Mouse (Mus musculus): Measurements from ENCODE around the gene Gcsam.

GRCm38 (mm10) chr16:45635826-45636225 lies 25.6 kb downstream of the Gcsam start:
- no peak for TF ChIP-seq POLR2A (IDR thresholded peaks at IDR 0.05; ENCODE audit: insufficient read depth, low read depth, low read length)
- no peak for TF ChIP-seq CTCF (IDR thresholded peaks at IDR 0.05; ENCODE audit: insufficient read depth, low read depth, low read length)
